Mouse (Mus musculus) megakaryocyte progenitor cell, adult 5-6 weeks (primary cell): ENCODE measurements around the gene Rtn4ip1. TPM values are rescaled to one million over a fixed set of nuclear protein-coding genes. Genes with fewer than 3 reads are reported as not detected.
A peak's percentile ranks its signal among the peaks of the same experiment; 100 is the strongest.

Source experiments
- ATAC-seq: replicated peaks from 2 replicates; pipeline ENCODE4 v1.8.0; 2016; ENCODE audit warnings: mild to moderate bottlenecking, moderate TSS enrichment, inconsistent platforms; ENCODE audit not compliant: poor library complexity
- total RNA-seq, 2 experiments: library from RNA; stranded (forward) in 1 of 2; stranded (reverse) in 1 of 2; fragments of 157-497, 149-512 nt in 1 of 2; fragments of 200-1000 nt in 1 of 2; gene quantifications; 2 replicates each; pipeline versions ENCODE4 v1.2.3 to v1.2.4; 2015 to 2017

The Rtn4ip1 gene
- total RNA-seq, 2 experiments from 2014 or later: 11.9 to 12.8 TPM

DNA sequence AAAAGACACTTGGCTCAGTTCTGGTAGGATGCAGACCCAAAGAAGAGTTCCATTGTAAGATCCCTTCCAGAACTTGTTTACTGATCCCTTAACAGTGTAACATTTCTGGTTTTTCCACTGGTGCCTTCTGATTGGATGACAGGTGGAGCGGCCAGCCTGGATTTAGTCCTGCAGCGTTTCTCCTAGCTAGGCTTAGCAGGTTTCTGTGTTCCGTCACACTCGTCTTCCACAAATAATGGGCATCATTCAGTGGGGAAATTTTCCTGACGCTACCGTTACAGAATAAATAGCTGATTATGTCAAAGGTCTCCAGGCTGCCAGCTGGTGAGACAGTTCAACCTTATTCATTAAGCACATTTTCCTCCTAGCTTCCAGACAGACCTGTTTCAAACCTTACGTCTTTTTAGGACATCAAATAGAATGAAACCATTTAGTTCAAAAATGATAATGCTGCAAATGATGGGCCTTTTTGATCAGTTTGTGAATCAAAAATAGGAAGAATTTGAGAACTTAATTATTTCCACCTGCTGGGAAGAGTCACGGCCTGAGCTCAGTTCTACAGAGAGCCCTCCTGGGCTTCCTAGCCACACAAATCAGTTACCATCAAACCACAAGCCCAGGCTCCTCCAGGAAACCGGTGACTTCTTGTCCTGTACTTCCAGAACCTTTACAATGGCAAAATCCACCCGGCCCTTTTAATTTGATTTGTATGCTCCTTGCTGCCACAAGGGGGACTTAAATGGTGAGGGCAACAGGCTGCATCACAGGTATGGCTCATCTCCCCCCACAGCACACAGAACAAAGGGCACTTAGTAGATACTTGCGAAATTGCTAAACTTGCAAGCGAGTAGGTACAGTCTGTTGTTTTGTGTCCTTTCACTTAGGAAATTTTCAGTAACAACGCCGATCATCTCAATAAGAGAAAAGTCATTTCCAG lies 100.7 kb downstream of the Rtn4ip1 start:
- ATAC-seq: peak; percentile 69

DNA sequence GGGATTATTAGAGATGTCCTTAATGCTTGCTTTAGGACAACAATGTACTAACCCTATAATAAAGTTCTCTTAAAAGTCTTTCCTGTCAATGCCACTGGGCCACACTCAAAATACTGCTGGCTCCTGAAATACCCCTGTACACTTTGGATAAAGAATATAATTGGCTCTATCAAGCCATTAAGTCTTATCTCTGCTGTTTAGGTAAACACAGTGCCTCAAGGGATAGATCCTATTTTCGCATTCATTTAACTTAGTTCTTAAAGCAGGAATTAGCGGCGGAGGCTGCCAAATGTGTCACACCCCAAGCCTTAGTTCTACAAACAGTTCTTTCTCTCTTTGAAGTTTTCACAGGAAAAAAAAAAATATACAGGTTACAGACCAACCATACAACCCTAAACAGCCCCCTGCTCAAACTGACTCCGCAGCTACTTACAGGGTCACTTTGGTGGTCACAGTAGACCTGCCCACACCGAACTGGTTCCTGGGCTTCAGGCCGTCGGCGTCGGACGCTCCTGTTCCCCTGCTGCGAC lies 101.5 kb downstream of the Rtn4ip1 start:
- ATAC-seq: no peak

DNA sequence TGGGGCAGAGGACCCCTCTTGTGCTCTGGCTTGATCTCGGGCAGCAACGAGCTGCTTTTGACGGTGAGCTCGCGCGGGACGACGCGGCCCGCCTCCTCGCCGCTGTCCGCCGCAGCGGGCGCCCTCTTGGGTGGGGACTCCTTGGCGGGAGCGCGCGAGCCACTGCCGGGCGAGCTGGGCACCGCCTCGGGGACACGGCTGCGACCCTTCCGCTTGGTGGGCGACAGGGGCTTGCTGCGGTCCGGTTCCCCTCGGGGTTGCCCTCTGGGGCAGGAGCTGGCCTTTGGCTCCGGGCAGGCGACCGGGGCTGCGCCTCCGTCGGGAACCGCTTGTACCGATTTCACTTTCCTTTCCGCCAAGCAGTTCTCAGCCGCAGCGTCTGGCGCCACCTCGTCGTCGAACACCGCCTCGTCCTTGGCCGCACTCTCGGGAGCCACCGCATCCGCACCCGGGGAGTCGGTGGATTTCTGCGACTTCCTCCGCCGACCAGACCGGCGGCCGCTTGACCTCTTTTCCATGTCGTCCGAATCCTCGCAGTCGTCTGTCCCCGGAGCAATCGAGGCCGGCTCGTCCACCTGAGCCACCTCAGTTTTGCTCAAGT lies 102.0 kb downstream of the Rtn4ip1 start:
- peak; percentile 69 for ATAC-seq

DNA sequence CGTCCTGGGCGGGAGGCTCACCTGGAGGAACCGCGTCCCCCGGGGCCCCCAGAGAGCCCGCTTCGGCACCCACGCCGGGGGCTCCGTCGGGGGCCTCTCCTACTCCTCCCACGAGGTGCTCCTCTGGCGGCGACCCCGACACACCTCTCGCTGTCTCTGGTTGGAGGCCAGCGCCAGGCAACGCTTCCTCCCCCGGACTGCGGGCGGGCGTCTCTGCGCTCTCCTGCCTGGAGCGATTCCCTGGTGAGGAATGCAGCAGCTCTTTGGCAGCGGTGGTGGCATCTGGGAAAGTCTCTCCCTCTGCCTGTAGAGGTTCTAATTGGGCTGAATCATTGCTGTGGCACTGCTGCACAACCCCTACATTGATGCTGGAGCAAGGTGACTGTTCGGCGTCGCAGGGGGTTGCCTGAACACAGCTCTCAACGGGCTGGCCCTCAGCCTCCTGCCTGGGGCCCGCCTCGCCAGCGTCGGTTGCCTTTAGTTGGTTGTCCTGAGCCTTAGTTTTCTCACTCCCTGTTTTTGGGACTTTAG lies 102.7 kb downstream of the Rtn4ip1 start:
- ATAC-seq: no peak

DNA sequence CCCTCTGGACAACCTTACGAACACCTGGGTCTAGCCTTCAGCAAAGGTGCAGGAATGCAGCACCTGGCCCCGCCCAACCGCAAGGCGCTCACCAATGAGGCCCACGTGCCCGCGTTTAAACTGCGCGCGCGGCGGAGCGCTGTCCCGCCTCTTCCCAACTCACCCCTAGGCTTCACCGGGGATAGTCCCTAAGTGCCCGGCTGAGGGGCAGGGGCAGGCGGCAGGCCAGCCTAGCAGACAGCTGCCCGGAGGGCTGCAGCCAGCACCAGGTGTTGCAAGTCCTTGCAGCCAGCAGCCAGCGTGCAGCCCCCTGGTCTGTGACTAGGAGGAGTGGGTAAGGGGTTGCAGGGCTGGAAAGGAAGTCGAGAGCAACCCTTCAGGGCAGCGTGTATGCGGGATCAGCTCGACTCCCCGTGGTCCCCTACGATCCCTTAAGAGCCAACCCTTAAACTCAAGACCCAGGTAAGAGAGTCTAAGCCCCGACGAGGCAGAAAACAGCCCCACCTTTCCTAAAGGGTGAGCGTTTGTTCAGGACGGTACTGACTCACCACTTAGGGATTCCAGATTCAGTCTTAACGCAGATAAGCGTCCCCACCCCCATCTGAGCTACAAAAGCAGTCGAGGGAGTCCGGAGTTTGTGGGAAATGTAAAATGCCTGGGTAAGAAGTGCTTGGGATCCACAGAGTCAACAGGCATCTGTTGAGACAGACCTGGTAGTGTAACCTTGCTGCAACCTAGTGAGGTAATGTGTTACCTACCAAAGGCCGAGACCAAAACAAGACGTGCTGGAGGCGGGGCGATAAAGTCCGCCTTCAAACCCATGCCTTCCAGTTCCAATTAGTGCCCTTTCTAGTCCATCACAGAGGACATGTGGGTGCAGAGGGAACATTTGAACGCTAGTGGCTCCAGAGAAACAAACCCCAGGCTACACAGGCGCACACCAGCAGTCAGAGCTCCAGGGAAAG lies 104.4 kb downstream of the Rtn4ip1 start:
- no peak for ATAC-seq

Other genes with a start within 250 kb of the Rtn4ip1 start
- gene Qrsl1, start 62 bp upstream of the Rtn4ip1 start, total RNA-seq (2015): 23.6 and 27.2 TPM in 2 replicates
- 13.9 and 18.2 TPM in 2 replicates for gene Qrsl1, start 62 bp upstream of the Rtn4ip1 start, total RNA-seq (2017)
- gene Crybg1, start 247.0 kb downstream of the Rtn4ip1 start, total RNA-seq (2015): 0.42 and 0.90 TPM in 2 replicates
- 0.41 and 0.46 TPM in 2 replicates for gene Crybg1, start 247.0 kb downstream of the Rtn4ip1 start, total RNA-seq (2017)